Mouse (Mus musculus): Measurements from ENCODE around the gene Lamp1. TPM values are rescaled to one million over a fixed set of nuclear protein-coding genes. Genes with fewer than 3 reads are reported as not detected.

The Lamp1 gene
- polyA plus RNA-seq, 1 experiment, result not detected

GRCm38 (mm10) chr8:13175650-13176049 is 16.7 kb downstream of the Lamp1 start:
- Histone ChIP-seq H3K27ac (ENCODE audit: insufficient read depth, low read depth, low read length) (no peak overlapping the region), H3K4me1 (ENCODE audit: control insufficient read depth, insufficient read depth, low read length) (no peaks in the 10 kb centered on the region; the same call in 1 of the 2 replicates), H3K4me3 (ENCODE audit: insufficient read depth, low read depth, low read length) (no peak overlapping the region)
- TF ChIP-seq POLR2A (IDR thresholded peaks at IDR 0.05; ENCODE audit: insufficient read depth, low read depth, low read length) (no peak), CTCF (IDR thresholded peaks at IDR 0.05; ENCODE audit: insufficient read depth, low read depth, low read length) (no peak)
- WGBS, result 96% methylated on average over 1 of the region's 1 CpGs

- no peak overlapping the region for H3K27ac ChIP-seq (ENCODE audit: insufficient read depth, low read depth, low read length)
- no peak overlapping the region for H3K4me3 ChIP-seq (ENCODE audit: insufficient read depth, low read depth, low read length)
- WGBS, result 89% methylated on average over 7 of the region's 7 CpGs
- H3K4me1 ChIP-seq (ENCODE audit: control insufficient read depth, insufficient read depth, low read length), result peaks cover 4% of the 10 kb centered on the region
- no peak for TF ChIP-seq CTCF (IDR thresholded peaks at IDR 0.05; ENCODE audit: insufficient read depth, low read depth, low read length)
- TF ChIP-seq POLR2A (IDR thresholded peaks at IDR 0.05; ENCODE audit: insufficient read depth, low read depth, low read length), result no peak
Observed at GRCm38 (mm10) chr8:13177173-13177852, 18.4 kb downstream of the Lamp1 start.

GRCm38 (mm10) chr8:13178137-13178536 is 19.2 kb downstream of the Lamp1 start:
- H3K4me3 ChIP-seq (ENCODE audit: insufficient read depth, low read depth, low read length), result no peak overlapping the region
- peaks cover 4% of the 10 kb centered on the region for H3K4me1 ChIP-seq (ENCODE audit: control insufficient read depth, insufficient read depth, low read length)
- TF ChIP-seq POLR2A (IDR thresholded peaks at IDR 0.05; ENCODE audit: insufficient read depth, low read depth, low read length) (no peak), CTCF (IDR thresholded peaks at IDR 0.05; ENCODE audit: insufficient read depth, low read depth, low read length) (no peak)
- WGBS, result 91% methylated on average over 5 of the region's 5 CpGs
- H3K27ac ChIP-seq (ENCODE audit: insufficient read depth, low read depth, low read length), result no peak overlapping the region

- H3K4me1 ChIP-seq (ENCODE audit: control insufficient read depth, insufficient read depth, low read length), result peaks cover 4% of the 10 kb centered on the region
- TF ChIP-seq POLR2A (IDR thresholded peaks at IDR 0.05; ENCODE audit: insufficient read depth, low read depth, low read length), result no peak
- no peak for TF ChIP-seq CTCF (IDR thresholded peaks at IDR 0.05; ENCODE audit: insufficient read depth, low read depth, low read length)
- H3K27ac ChIP-seq (ENCODE audit: insufficient read depth, low read depth, low read length), result no peak overlapping the region
- WGBS, result 84% methylated on average over 6 of the region's 6 CpGs
- no peak overlapping the region for H3K4me3 ChIP-seq (ENCODE audit: insufficient read depth, low read depth, low read length)
Observed at GRCm38 (mm10) chr8:13179482-13179881, 20.5 kb downstream of the Lamp1 start.

- Histone ChIP-seq H3K4me3 (ENCODE audit: insufficient read depth, low read depth, low read length) (no peak overlapping the region), H3K4me1 (ENCODE audit: control insufficient read depth, insufficient read depth, low read length) (peaks cover 4% of the 10 kb centered on the region), H3K27ac (ENCODE audit: insufficient read depth, low read depth, low read length) (no peak overlapping the region)
- WGBS, result 56% methylated on average over 7 of the region's 7 CpGs
- TF ChIP-seq CTCF (IDR thresholded peaks at IDR 0.05; ENCODE audit: insufficient read depth, low read depth, low read length), result no peak
- TF ChIP-seq POLR2A (IDR thresholded peaks at IDR 0.05; ENCODE audit: insufficient read depth, low read depth, low read length), result no peak
Observed at GRCm38 (mm10) chr8:13179948-13180347, 21.0 kb downstream of the Lamp1 start.

- Histone ChIP-seq H3K4me1 (ENCODE audit: control insufficient read depth, insufficient read depth, low read length) (peaks cover 4% of the 10 kb centered on the region), H3K27ac (ENCODE audit: insufficient read depth, low read depth, low read length) (no peak overlapping the region), H3K4me3 (ENCODE audit: insufficient read depth, low read depth, low read length) (no peak overlapping the region)
- TF ChIP-seq CTCF (IDR thresholded peaks at IDR 0.05; ENCODE audit: insufficient read depth, low read depth, low read length) (no peak), POLR2A (IDR thresholded peaks at IDR 0.05; ENCODE audit: insufficient read depth, low read depth, low read length) (no peak)
- 55% methylated on average over 9 of the region's 9 CpGs for WGBS
Observed at GRCm38 (mm10) chr8:13180408-13180807, 21.4 kb downstream of the Lamp1 start.

- peaks cover 4% of the 10 kb centered on the region for H3K4me1 ChIP-seq (ENCODE audit: control insufficient read depth, insufficient read depth, low read length)
- H3K27ac ChIP-seq (ENCODE audit: insufficient read depth, low read depth, low read length), result no peak overlapping the region
- TF ChIP-seq POLR2A (IDR thresholded peaks at IDR 0.05; ENCODE audit: insufficient read depth, low read depth, low read length) (no peak), CTCF (IDR thresholded peaks at IDR 0.05; ENCODE audit: insufficient read depth, low read depth, low read length) (no peak)
- 82% methylated on average over 18 of the region's 18 CpGs for WGBS
- H3K4me3 ChIP-seq (ENCODE audit: insufficient read depth, low read depth, low read length), result no peak overlapping the region
Observed at GRCm38 (mm10) chr8:13180911-13181690, 22.1 kb downstream of the Lamp1 start.

GRCm38 (mm10) chr8:13181691-13181976 is 22.7 kb downstream of the Lamp1 start:
- 42% methylated on average over 2 of the region's 2 CpGs for WGBS
- Histone ChIP-seq H3K27ac (ENCODE audit: insufficient read depth, low read depth, low read length) (no peak overlapping the region), H3K4me3 (ENCODE audit: insufficient read depth, low read depth, low read length) (no peak overlapping the region), H3K4me1 (ENCODE audit: control insufficient read depth, insufficient read depth, low read length) (peaks cover 4% of the 10 kb centered on the region)
- no peak for TF ChIP-seq POLR2A (IDR thresholded peaks at IDR 0.05; ENCODE audit: insufficient read depth, low read depth, low read length)
- TF ChIP-seq CTCF (IDR thresholded peaks at IDR 0.05; ENCODE audit: insufficient read depth, low read depth, low read length), result no peak

- no peak overlapping the region for H3K4me3 ChIP-seq (ENCODE audit: insufficient read depth, low read depth, low read length)
- peaks cover under 1% of the 10 kb centered on the region for H3K4me1 ChIP-seq (ENCODE audit: control insufficient read depth, insufficient read depth, low read length)
- 84% methylated on average over 8 of the region's 8 CpGs for WGBS
- no peak for TF ChIP-seq CTCF (IDR thresholded peaks at IDR 0.05; ENCODE audit: insufficient read depth, low read depth, low read length)
- TF ChIP-seq POLR2A (IDR thresholded peaks at IDR 0.05; ENCODE audit: insufficient read depth, low read depth, low read length), result no peak
- H3K27ac ChIP-seq (ENCODE audit: insufficient read depth, low read depth, low read length), result no peak overlapping the region
Observed at GRCm38 (mm10) chr8:13186819-13187218, 27.9 kb downstream of the Lamp1 start.

Measured in olfactory bulb, adult 2 months (tissue).